ENCODE assay signal across 11 mouse cellular contexts in genomic region chr6:12054149-12054548, GRCm38 (mm10).
DNase-seq lines count a peak whose midpoint lies in the region; ATAC-seq lines count a peak whose summit lies in the region.
"Had no signal": no experiment of that assay in that cellular context is flagged by ENCODE, and none has a peak within 500 bp of the region (broad histone marks: within the 10 kb centered on the region; RNA-seq: fewer than 3 reads in every experiment).

No protein-coding gene starts in this region.

- peak overlapping the region; percentile 19; the same call in 1 of the 2 replicates for H3K9ac ChIP-seq in heart, embryonic 13.5 days
- H3K9ac ChIP-seq: liver, embryonic 15.5 days had no signal

- DNase-seq in adrenal gland, adult 2 months: peak; percentile 33
- DNase-seq in adrenal gland, adult 18-20 months (ENCODE audit: low spot score in 2 of 2): no peak
- DNase-seq in 3T3-L1 (ENCODE audit: low read depth, low spot score): peak; percentile 68
- DNase-seq in kidney, postnatal 36 days: peak; percentile 60 to 70
- DNase-seq in cerebellum, adult 11-12 months: no peak
- DNase-seq in testis, postnatal 10 days (ENCODE audit: low spot score): no peak
- DNase-seq in right cerebral cortex, postnatal 14 days: no peak
- DNase-seq: cerebellum, postnatal 10 days had no signal

- peak overlapping the region; percentile 76 for H3K27ac ChIP-seq in heart, embryonic 13.5 days (replicated peaks)
- H3K27ac ChIP-seq: liver, embryonic 15.5 days had no signal

- no peak overlapping the region for H3K4me3 ChIP-seq in heart, embryonic 13.5 days
- H3K4me3 ChIP-seq: liver, embryonic 15.5 days had no signal

- 28% methylated on average over 3 of the region's 3 CpGs for WGBS in heart, embryonic 13.5 days

- peaks cover 24% of the 10 kb centered on the region for H3K4me1 ChIP-seq in heart, embryonic 13.5 days
- H3K4me1 ChIP-seq: liver, embryonic 15.5 days had no signal

- peak overlapping the region; percentile 41 for H3K4me2 ChIP-seq in heart, embryonic 13.5 days
- H3K4me2 ChIP-seq: liver, embryonic 15.5 days had no signal

- ATAC-seq in heart, embryonic 13.5 days (ENCODE audit: extremely low read depth, insufficient number of reproducible peaks, low FRiP score, low TSS enrichment): peak; percentile 68; the same call in 1 of the 2 replicates
- ATAC-seq: intestine, postnatal 0 days had no signal

- H3K27me3 ChIP-seq in heart, embryonic 13.5 days (replicated peaks): no peaks in the 10 kb centered on the region
- H3K27me3 ChIP-seq: liver, embryonic 15.5 days had no signal

- peaks cover 13% of the 10 kb centered on the region; the same call in 1 of the 2 replicates for H3K36me3 ChIP-seq in heart, embryonic 13.5 days
- H3K36me3 ChIP-seq: liver, embryonic 15.5 days had no signal

- H3K9me3 ChIP-seq in heart, embryonic 13.5 days: no peaks in the 10 kb centered on the region
- H3K9me3 ChIP-seq: liver, embryonic 15.5 days had no signal

Comparison
In these comparisons a context has a peak if more than half of its experiments do, and no peak if none do; other contexts are left out.
1. DNase-seq: peak in adrenal gland, adult 2 months (single experiment), 3T3-L1 (single experiment) and kidney, postnatal 36 days (2 of 2); none in adrenal gland, adult 18-20 months (0 of 2), cerebellum, adult 11-12 months (single experiment), testis, postnatal 10 days (single experiment) and right cerebral cortex, postnatal 14 days (single experiment).